Mouse (Mus musculus): ENCODE measurements around the gene Frmd6. TPM values are rescaled to one million over a fixed set of nuclear protein-coding genes. Genes with fewer than 3 reads are reported as not detected.
A peak's percentile ranks its signal among the peaks of the same experiment; 100 is the strongest.

Frmd6 gene
- total RNA-seq (2018; cell fraction: chromatin; rRNA removed), result 100 to 1,000 TPM in 7 of 26 experiments, 10 to 100 TPM in 12, 1 to 10 TPM in 7; 3.4 to 642 (median 31.4) TPM
- total RNA-seq (2018; cell fraction: cytosol; rRNA removed), result 100 to 1,000 TPM in 3 of 26 experiments, 10 to 100 TPM in 13, 1 to 10 TPM in 10; 1.8 to 163 (median 14.7) TPM
- total RNA-seq (2018; cell fraction: nucleus; rRNA removed), result 100 to 1,000 TPM in 5 of 26 experiments, 10 to 100 TPM in 13, 1 to 10 TPM in 8; 2.4 to 319 (median 26.0) TPM
- polyA plus RNA-seq (2018), result 8.2 to 24.7 TPM (median 13.3 TPM) in 3 replicates

DNA sequence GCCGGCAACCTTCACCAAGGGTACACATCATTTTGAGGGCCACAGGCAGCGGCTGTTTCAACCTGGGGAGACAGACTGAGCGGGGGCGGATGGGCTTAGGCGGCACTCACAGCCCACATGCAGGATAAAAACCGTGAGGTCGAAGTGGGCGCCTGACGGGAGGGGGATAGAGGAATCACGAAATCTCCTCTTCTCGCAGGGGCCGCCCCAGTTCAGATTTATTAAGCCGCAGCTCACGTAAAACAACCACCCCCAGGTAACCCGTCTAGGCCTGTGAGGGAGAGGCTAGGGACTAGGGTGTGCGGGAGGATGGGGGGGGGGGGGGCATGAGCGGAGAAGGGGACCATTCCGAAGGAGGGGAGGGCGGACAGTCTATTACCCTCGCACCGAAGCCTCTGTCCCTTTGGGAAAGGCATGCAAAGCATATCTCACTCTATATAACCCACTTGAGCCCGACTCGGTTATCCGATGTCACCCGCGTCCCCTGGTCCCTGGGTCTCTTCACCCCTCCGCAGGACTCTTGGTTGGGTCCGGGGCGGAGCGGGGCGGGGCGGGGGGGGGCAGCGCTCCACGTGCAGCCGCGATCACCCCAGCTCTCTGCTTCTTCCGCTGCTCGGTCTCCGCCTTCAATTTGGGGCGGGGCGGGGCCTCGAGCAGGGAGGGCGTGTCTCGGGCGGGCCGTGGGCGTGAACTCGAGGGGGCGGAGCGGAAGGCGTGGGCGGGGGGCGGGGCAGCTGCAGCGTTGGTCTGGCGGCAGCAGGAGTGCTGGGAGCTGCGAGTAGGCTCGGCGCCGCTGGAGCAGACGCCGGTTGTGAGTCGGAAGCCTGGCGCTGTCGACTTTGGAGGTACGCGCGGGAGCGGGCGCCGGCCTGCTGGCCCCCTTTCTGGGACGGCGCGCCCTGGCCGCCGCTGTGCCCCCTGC is at the start of gene Frmd6:
TSS of gene Frmd6 (plus strand) at position 786 of the 922 bp plus-strand sequence.
- Histone ChIP-seq H3K27ac (peak within 1 kb of the TSS; percentile 91), H3K36me3 (ENCODE audit: inconsistent target) (no peaks in the 10 kb centered on the region)

DNA sequence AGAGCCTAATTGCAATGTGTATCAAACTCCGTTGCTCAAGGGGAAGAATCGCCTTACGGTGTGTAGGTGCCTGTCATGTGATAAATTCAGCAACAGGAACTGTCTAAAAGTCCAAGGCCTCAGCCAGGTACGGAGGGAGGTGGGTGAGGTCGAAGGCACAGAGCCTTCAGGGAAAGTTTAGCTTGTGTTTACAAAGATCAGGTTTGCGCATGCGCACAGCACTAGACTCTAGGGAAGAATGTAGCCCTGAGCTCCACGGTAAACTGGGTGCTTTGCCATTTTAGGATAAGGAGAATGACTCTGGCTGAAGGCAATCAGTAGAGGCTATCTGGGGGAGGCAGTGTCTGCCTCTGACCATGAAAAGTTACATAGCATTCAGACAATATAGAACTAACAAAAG is 49.7 kb upstream of the Frmd6 start:
- Histone ChIP-seq H3K27ac (no peak overlapping the region), H3K4me3 (ENCODE audit: inconsistent target) (no peak overlapping the region), H3K79me2 (ENCODE audit: inconsistent target) (no peaks in the 10 kb centered on the region), H3K36me3 (ENCODE audit: inconsistent target) (no peaks in the 10 kb centered on the region)
- 89% methylated on average over 8 of the region's 8 CpGs for WGBS (ENCODE audit: missing documents)

More for the DNA sequence above, at the start of gene Frmd6:
- peaks cover 37% of the 10 kb centered on the region for H3K79me2 ChIP-seq (ENCODE audit: inconsistent target)
- peak within 1 kb of the TSS; percentile 59 for H3K4me3 ChIP-seq (ENCODE audit: inconsistent target)
- 1% methylated on average over 67 of the region's 75 CpGs for WGBS (ENCODE audit: missing documents)

DNA sequence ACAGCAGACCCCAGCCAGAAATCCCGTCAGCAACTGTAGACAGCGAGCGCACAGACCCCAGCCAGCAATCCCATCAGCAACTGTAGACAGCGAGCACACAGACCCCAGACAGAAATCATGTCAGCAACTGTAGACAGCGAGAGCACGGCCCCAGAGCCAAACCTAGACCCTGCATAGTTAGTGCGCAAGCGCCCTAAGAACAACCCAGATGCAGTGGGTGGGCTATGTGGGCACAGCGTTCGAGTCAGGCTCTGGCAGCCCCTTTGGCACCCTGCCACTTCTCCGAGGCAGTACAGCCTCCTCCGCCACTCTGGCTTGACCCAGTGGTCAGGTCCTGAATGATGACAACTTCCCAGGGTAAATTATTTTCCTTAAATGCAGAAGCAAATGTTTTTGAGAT is 48.6 kb upstream of the Frmd6 start:
- no peak overlapping the region for H3K27ac ChIP-seq
- H3K36me3 ChIP-seq (ENCODE audit: inconsistent target), result no peaks in the 10 kb centered on the region
- no peaks in the 10 kb centered on the region for H3K79me2 ChIP-seq (ENCODE audit: inconsistent target)
- no peak overlapping the region for H3K4me3 ChIP-seq (ENCODE audit: inconsistent target)
- 95% methylated on average over 12 of the region's 12 CpGs for WGBS (ENCODE audit: missing documents)

DNA sequence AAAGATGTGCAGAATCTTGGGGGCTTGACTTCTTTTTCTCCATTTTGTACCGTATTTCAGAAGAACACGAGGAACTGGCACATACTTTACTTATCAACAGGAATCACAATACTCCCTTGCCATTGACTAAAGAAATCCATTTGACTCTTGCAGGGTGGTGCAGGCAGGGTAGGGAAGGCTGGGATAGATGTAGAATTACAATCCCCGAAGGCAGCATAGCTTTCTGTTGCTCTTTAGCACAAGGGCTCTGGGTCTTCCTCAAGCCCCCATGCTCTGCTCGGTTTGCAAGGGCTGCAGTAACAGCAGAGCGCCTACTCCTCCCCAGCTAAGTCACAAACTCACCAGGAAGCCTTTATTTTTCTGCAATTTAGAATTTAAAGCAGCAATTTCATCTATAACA is 47.8 kb upstream of the Frmd6 start:
- Histone ChIP-seq H3K27ac (no peak overlapping the region), H3K79me2 (ENCODE audit: inconsistent target) (no peaks in the 10 kb centered on the region), H3K4me3 (ENCODE audit: inconsistent target) (no peak overlapping the region), H3K36me3 (ENCODE audit: inconsistent target) (no peaks in the 10 kb centered on the region)
- WGBS (ENCODE audit: missing documents), result 79% methylated on average over 5 of the region's 5 CpGs

DNA sequence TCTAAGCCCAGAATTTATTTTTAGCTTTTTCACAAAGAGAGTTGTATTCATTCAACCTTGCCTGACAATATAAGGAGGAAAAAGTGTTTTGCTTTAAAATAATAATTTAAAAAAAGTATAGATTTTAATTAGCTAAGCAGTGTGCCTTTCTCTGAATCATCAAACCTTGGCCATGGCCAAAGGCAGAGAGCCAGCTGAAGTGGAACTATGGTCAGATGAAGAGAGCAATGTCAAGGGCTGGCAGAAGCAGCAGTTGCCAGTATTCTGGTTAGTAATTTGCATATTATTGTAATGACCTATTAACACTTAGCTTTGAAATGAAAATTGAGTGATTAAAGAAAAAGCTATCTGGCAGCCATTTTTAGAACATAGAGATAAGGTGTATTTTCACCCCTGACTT is 47.4 kb upstream of the Frmd6 start:
- no peak overlapping the region for H3K27ac ChIP-seq
- no peaks in the 10 kb centered on the region for H3K36me3 ChIP-seq (ENCODE audit: inconsistent target)
- H3K4me3 ChIP-seq (ENCODE audit: inconsistent target), result no peak overlapping the region
- no peaks in the 10 kb centered on the region for H3K79me2 ChIP-seq (ENCODE audit: inconsistent target)

DNA sequence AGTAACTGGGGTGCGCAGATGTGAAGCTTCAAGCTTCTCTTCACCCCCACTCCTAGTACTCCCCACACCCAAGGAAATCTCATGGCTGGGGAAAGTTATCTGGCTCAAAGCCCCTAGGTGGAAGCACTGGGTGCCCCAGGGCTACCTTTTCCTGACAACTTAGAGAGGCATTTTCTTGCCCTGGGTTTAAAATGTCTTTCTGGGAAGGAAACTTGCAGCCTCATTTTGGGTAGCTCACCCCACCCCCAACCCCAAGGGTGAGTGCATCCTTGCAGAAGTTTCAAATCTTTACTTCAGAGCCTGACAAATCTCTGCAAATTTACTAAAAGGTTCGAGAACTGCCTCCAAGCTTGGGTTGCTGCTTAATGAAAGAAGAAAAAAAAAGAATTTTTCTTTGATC is 47.0 kb upstream of the Frmd6 start:
- no peak overlapping the region for H3K27ac ChIP-seq
- 85% methylated on average over 2 of the region's 2 CpGs for WGBS (ENCODE audit: missing documents)
- H3K79me2 ChIP-seq (ENCODE audit: inconsistent target), result no peaks in the 10 kb centered on the region
- H3K4me3 ChIP-seq (ENCODE audit: inconsistent target), result no peak overlapping the region
- H3K36me3 ChIP-seq (ENCODE audit: inconsistent target), result no peaks in the 10 kb centered on the region

DNA sequence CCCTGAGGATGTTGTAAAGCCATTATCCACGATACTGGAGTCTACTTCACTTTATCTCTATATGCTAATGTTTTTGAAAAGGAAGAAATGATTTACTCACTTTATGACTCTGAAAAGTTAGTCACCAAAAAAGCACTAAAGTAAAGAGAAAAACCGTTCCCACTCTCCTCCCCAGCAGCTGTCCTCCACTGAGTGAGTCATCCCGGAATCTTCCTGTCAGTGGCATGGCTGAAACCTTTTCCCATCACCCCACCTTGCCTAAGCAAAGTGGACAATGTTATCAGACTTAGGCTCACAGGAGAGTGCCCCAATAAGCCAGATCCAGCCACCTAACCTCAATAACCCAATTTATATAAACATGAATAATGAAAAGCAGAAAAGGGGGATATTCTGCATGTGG is 46.6 kb upstream of the Frmd6 start:
- H3K79me2 ChIP-seq (ENCODE audit: inconsistent target), result no peaks in the 10 kb centered on the region
- H3K27ac ChIP-seq, result no peak overlapping the region
- no peaks in the 10 kb centered on the region for H3K36me3 ChIP-seq (ENCODE audit: inconsistent target)
- H3K4me3 ChIP-seq (ENCODE audit: inconsistent target), result no peak overlapping the region
- WGBS (ENCODE audit: missing documents), result 88% methylated on average over 3 of the region's 3 CpGs

DNA sequence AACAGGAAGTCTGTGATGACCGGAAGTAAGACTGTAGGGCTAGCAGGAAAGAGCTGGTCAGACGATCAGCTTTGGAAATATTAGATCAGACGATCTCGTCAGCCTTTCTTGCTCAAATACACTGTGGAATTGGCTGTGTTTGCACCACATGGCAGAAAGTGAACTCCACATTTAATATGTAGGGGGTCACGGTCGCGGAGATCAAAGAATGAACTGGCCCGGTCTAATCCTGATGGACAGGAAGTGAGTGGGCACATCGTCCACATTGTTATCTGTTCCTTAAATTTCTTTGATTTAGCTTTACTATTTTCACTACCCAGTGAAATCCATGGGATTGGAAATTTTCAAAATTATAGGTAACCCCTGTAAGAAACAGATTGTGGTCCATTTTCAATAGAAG is 42.3 kb upstream of the Frmd6 start:
- 65% methylated on average over 9 of the region's 9 CpGs for WGBS (ENCODE audit: missing documents)

DNA sequence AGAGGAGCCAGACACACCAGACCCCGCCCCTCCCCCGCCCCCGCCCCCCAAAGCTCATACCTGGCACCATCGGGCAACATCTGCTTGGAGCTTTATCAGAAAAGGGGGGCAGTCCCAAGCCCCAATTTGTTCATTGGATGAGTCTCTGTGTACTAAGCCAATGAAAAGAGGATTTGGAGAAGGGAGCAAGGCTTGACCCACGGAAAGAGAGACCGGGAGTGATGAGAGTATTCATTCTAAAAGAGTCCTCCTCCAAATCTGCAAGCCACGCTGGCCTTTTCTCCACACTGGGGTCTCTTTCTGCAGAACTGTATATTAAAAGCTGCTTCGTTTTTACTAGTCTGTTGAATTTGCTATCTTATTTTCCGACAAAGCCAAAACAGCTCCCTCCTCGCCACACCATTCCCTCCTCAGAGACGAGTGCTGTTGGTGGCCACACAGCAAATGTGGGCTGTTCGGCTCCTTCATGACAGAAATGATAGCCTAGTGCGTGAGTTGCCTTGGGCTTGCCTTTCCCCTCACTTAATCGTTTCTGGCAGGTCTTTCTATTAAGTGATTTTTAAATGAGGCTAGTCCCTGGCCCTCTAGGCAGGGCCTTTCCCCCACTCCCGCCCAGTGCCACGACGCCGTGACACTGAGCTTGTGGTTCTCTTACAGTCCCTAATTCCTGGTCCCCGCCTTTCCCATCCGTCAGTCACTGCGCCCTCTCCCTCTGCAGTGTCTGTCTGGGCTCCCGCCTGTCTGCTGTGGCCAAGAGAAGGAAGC is 41.7 kb upstream of the Frmd6 start:
- 71% methylated on average over 21 of the region's 22 CpGs for WGBS (ENCODE audit: missing documents)
- H3K36me3 ChIP-seq (ENCODE audit: inconsistent target), result no peaks in the 10 kb centered on the region
- H3K27ac ChIP-seq, result no peak overlapping the region
- no peak overlapping the region for H3K4me3 ChIP-seq (ENCODE audit: inconsistent target)
- H3K79me2 ChIP-seq (ENCODE audit: inconsistent target), result no peaks in the 10 kb centered on the region

More for the DNA sequence above, 42.3 kb upstream of the Frmd6 start:
- no peaks in the 10 kb centered on the region for H3K36me3 ChIP-seq (ENCODE audit: inconsistent target)
- H3K79me2 ChIP-seq (ENCODE audit: inconsistent target), result no peaks in the 10 kb centered on the region
- no peak overlapping the region for H3K27ac ChIP-seq
- no peak overlapping the region for H3K4me3 ChIP-seq (ENCODE audit: inconsistent target)

DNA sequence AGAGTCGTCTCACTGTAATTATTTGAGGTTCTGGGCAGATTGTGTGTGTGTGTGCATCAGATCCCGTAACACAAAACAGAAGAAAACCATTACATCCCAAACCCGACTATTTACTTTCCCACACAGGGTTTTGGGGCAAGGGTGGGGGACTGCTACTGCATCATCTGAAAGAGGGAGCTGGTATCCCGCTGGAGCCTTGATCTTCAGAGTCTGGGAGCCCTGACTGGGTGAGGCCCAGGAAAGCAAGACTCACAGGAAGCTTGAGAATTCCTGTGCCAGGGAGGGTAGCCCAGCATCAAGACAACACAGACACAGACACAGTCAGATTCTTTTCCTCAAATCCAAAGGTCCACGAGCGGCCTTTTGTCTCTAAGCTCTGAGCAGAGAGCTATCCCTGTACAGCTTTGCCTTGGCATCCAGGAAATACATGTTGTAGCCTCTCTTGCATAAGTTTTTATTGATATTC is 41.0 kb upstream of the Frmd6 start:
- Histone ChIP-seq H3K4me3 (ENCODE audit: inconsistent target) (no peak overlapping the region), H3K79me2 (ENCODE audit: inconsistent target) (no peaks in the 10 kb centered on the region), H3K27ac (no peak overlapping the region), H3K36me3 (ENCODE audit: inconsistent target) (no peaks in the 10 kb centered on the region)
- WGBS (ENCODE audit: missing documents), result 74% methylated on average over 6 of the region's 6 CpGs

DNA sequence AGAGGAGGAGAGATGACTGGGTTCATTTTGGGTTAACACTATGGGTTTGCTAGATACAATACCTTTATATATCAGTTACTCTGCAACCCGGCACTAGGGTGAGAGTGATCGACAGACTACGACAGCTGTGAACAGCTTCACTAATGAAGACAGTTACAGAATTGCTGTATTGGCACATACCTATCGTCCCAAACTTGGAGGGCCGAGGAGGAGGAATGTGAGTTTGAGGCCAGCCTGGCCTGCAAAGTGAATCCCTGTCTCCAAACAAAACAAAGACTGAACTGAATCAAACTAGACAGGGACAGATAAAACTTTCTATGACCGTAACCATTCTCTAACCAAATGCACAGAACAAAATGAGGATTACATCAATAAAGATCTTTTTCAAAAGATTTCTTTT is 36.0 kb upstream of the Frmd6 start:
- H3K36me3 ChIP-seq (ENCODE audit: inconsistent target), result no peaks in the 10 kb centered on the region
- no peaks in the 10 kb centered on the region for H3K79me2 ChIP-seq (ENCODE audit: inconsistent target)
- 95% methylated on average over 6 of the region's 6 CpGs for WGBS (ENCODE audit: missing documents)
- no peak overlapping the region for H3K4me3 ChIP-seq (ENCODE audit: inconsistent target)
- H3K27ac ChIP-seq, result no peak overlapping the region

DNA sequence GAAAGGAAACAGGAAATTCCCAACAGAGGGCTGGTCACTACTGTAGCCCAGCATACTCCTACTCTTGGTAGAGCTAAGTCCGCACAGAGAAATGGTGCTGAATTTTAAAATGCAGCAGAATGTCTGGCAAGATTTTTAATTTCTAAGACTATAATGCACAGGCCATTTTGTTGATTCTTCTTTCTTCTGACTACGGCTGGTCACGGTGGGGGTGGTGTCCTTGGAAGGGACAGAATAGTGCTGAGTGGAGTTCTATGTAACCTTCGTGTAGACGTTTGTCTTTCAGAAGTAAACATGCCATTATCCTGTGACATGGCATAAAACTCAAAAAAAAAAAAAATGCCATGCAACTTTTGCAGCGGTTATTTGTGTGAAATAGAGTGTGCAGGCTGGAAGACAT is 32.0 kb upstream of the Frmd6 start:
- Histone ChIP-seq H3K4me3 (ENCODE audit: inconsistent target) (no peak overlapping the region), H3K27ac (no peak overlapping the region), H3K36me3 (ENCODE audit: inconsistent target) (no peaks in the 10 kb centered on the region), H3K79me2 (ENCODE audit: inconsistent target) (no peaks in the 10 kb centered on the region)
- WGBS (ENCODE audit: missing documents), result 96% methylated on average over 6 of the region's 6 CpGs

DNA sequence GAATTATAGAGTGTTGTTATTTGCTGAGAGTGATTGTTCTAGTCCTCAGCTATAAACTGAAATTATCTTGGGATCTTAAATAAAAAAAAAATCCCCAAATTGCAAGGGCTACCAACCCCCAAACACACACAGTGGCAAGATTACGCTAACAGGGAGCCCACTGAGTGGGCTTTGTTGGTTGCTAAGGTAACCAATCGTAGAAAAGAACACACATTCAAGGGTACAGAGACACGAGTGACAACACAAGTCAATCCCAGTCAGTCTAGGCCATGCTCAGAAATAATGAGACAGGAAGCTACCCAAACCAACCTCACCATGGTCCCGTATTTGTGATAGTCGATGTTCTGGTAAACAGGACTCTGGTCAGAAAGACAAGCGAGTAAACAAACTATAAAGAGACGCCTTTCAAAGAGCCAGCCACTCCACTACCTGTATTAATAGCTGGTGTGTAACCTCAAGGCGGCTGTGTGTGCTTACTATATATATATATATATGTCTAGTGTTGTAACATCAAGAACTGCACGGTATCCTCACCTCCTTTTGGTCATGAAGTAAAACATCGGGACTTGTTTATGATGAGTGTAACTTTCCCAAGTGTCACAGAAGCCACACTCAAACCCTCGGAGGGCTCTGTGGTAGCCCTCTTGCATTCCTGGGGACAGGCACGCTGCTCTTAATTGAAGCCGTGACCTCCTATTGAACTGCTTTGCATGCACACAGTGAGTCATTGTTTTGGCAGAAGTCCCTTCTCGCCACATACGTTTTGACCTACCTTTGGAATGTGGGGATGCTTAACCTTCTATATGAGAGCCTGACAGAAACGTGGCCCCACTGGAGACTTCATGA is 30.5 kb upstream of the Frmd6 start:
- WGBS (ENCODE audit: missing documents), result 88% methylated on average over 16 of the region's 16 CpGs
- Histone ChIP-seq H3K4me3 (ENCODE audit: inconsistent target) (no peak overlapping the region), H3K27ac (no peak overlapping the region), H3K79me2 (ENCODE audit: inconsistent target) (no peaks in the 10 kb centered on the region), H3K36me3 (ENCODE audit: inconsistent target) (no peaks in the 10 kb centered on the region)

DNA sequence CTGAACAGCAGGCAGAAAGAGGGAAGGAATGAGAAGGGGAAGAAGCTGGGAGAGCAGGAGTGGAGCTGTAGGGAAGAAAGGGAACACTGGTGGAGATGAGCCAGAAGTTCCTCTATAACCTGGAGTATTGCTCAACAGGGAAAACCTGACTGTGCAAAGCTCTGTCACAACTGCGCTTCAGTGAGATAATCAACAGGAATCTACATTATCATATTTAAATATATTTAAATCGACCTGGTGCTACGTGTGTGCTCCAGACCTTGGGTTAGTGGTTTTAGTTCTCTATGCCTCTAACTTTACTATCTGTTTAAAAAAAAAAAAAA is 30.0 kb upstream of the Frmd6 start:
- Histone ChIP-seq H3K36me3 (ENCODE audit: inconsistent target) (no peaks in the 10 kb centered on the region), H3K4me3 (ENCODE audit: inconsistent target) (no peak overlapping the region), H3K79me2 (ENCODE audit: inconsistent target) (no peaks in the 10 kb centered on the region), H3K27ac (no peak overlapping the region)
- WGBS (ENCODE audit: missing documents), result 100% methylated on average over 1 of the region's 3 CpGs

Measured in macrophage (primary cell).